Comparison of ENCODE assay signal across 8 mouse cellular contexts in genomic region chr14:103131991-103132390, GRCm38 (mm10). TPM values are rescaled to one million over a fixed set of nuclear protein-coding genes. Genes with fewer than 3 reads are reported as not detected.
DNase-seq lines count a peak whose midpoint lies in the region; ATAC-seq and TF ChIP-seq lines count a peak whose summit lies in the region.

No protein-coding gene starts in this region.

- H3K27me3 ChIP-seq in midbrain, embryonic 14.5 days (ENCODE audit: control insufficient read depth, insufficient read depth, low read length), result no peaks in the 10 kb centered on the region
- H3K27me3 ChIP-seq in midbrain, embryonic 13.5 days, result no peaks in the 10 kb centered on the region
- no peaks in the 10 kb centered on the region for H3K27me3 ChIP-seq in kidney, embryonic 15.5 days

- H3K36me3 ChIP-seq in midbrain, embryonic 14.5 days (ENCODE audit: control insufficient read depth, insufficient read depth, low read length), result peaks cover 71% of the 10 kb centered on the region
- peaks cover 67% of the 10 kb centered on the region for H3K36me3 ChIP-seq in midbrain, embryonic 13.5 days
- peaks cover 67% of the 10 kb centered on the region for H3K36me3 ChIP-seq in kidney, embryonic 15.5 days

- ATAC-seq in cerebellum, adult (ENCODE audit: insufficient number of reproducible peaks, low FRiP score, low TSS enrichment), result no peak
- 0 out of 2 replicates have a peak, but pooled peaks have one; percentile 34 for ATAC-seq in midbrain, embryonic 14.5 days (ENCODE audit: low FRiP score, low TSS enrichment)
- ATAC-seq in midbrain, embryonic 13.5 days, result no peak
- 0 out of 2 replicates have a peak, but pooled peaks have one; percentile 40 for ATAC-seq in kidney, embryonic 15.5 days (replicated peaks; ENCODE audit: low FRiP score)

- no peak for TF ChIP-seq POLR2A in cortical plate, adult 2 months (IDR thresholded peaks at IDR 0.05; ENCODE audit: extremely low read depth, insufficient read depth, low read length)

- H3K4me1 ChIP-seq in midbrain, embryonic 14.5 days (ENCODE audit: control insufficient read depth, insufficient read depth, low read length), result no peaks in the 10 kb centered on the region
- H3K4me1 ChIP-seq in midbrain, embryonic 13.5 days (replicated peaks), result no peaks in the 10 kb centered on the region
- no peaks in the 10 kb centered on the region for H3K4me1 ChIP-seq in cortical plate, adult 2 months (ENCODE audit: control insufficient read depth, insufficient read depth, low read length)
- no peaks in the 10 kb centered on the region for H3K4me1 ChIP-seq in kidney, embryonic 15.5 days

- peak; percentile 16 to 24 for DNase-seq in cerebellum, adult 18-20 months
- DNase-seq in midbrain, embryonic 14.5 days, result peak; percentile 23
- peak; percentile 33 for DNase-seq in mesoderm, embryonic 11.5 days (ENCODE audit: low read depth, low spot score)
- no peak for DNase-seq in urinary bladder, postnatal 4 days (ENCODE audit: low spot score in 2 of 2)

- WGBS in midbrain, embryonic 14.5 days, result 84% methylated on average over 2 of the region's 2 CpGs
- 91% methylated on average over 2 of the region's 2 CpGs for WGBS in midbrain, embryonic 13.5 days
- WGBS in kidney, embryonic 15.5 days, result 81% methylated on average over 2 of the region's 2 CpGs

- H3K4me2 ChIP-seq in midbrain, embryonic 14.5 days (ENCODE audit: low read length), result no peak overlapping the region
- no peak overlapping the region for H3K4me2 ChIP-seq in midbrain, embryonic 13.5 days (replicated peaks)
- H3K4me2 ChIP-seq in kidney, embryonic 15.5 days, result no peak overlapping the region

- no peaks in the 10 kb centered on the region for H3K9me3 ChIP-seq in midbrain, embryonic 14.5 days (ENCODE audit: control insufficient read depth, low read length)
- no peaks in the 10 kb centered on the region for H3K9me3 ChIP-seq in midbrain, embryonic 13.5 days
- H3K9me3 ChIP-seq in kidney, embryonic 15.5 days (replicated peaks), result no peaks in the 10 kb centered on the region

- no peak overlapping the region for H3K4me3 ChIP-seq in midbrain, embryonic 14.5 days (replicated peaks; ENCODE audit: low read depth, low read length)
- no peak overlapping the region for H3K4me3 ChIP-seq in midbrain, embryonic 13.5 days (replicated peaks)
- H3K4me3 ChIP-seq in cortical plate, adult 2 months (ENCODE audit: insufficient read depth, low read length), result no peak overlapping the region
- no peak overlapping the region for H3K4me3 ChIP-seq in kidney, embryonic 15.5 days (replicated peaks)

- H3K9ac ChIP-seq in midbrain, embryonic 14.5 days (replicated peaks; ENCODE audit: low read length), result no peak overlapping the region
- H3K9ac ChIP-seq in midbrain, embryonic 13.5 days (replicated peaks), result no peak overlapping the region
- no peak overlapping the region for H3K9ac ChIP-seq in kidney, embryonic 15.5 days

- peak; percentile 45 for TF ChIP-seq CTCF in cortical plate, adult 2 months (IDR thresholded peaks at IDR 0.05; ENCODE audit: extremely low read depth, insufficient read depth, low read length)

- H3K27ac ChIP-seq in midbrain, embryonic 14.5 days (replicated peaks; ENCODE audit: low read depth, low read length), result no peak overlapping the region
- H3K27ac ChIP-seq in midbrain, embryonic 13.5 days, result no peak overlapping the region
- H3K27ac ChIP-seq in cortical plate, adult 2 months (ENCODE audit: insufficient read depth, low read length), result no peak overlapping the region
- no peak overlapping the region for H3K27ac ChIP-seq in kidney, embryonic 15.5 days

RNA-seq across cellular contexts. Expression of gene Fbxl3, which starts 32.6 kb away (rescaled TPM):
- 30.4 and 36.2 TPM in 2 replicates for polyA plus RNA-seq in midbrain, embryonic 14.5 days (2014; fragmentation: Nextera tagmentation; extraction: Ambion mirVana)
- 21.7 and 23.8 TPM in 2 replicates for polyA plus RNA-seq in midbrain, embryonic 13.5 days (2015; fragmentation: Nextera tagmentation; extraction: Ambion mirVana)
- 116 TPM in 2 replicates for polyA plus RNA-seq in cortical plate, adult 2 months (2012; rRNA removed)
- polyA plus RNA-seq in kidney, embryonic 15.5 days (2015; fragmentation: Nextera tagmentation; extraction: Ambion mirVana), result 22.8 and 23.9 TPM in 2 replicates

Comparison
In these comparisons a context has a peak if more than half of its experiments do, and no peak if none do; other contexts are left out.
1. ATAC-seq: peak in midbrain, embryonic 14.5 days (single experiment) and kidney, embryonic 15.5 days (single experiment); none in cerebellum, adult (single experiment) and midbrain, embryonic 13.5 days (single experiment).
2. DNase-seq: peak in cerebellum, adult 18-20 months (2 of 2), midbrain, embryonic 14.5 days (single experiment) and mesoderm, embryonic 11.5 days (single experiment); none in urinary bladder, postnatal 4 days (0 of 2).